Mouse (Mus musculus) gastrocnemius, adult 8-10 months (tissue): ENCODE results near the gene Sike1. TPM values are rescaled to one million over a fixed set of nuclear protein-coding genes. Genes with fewer than 3 reads are reported as not detected.
A peak's percentile ranks its signal among the peaks of the same experiment; 100 is the strongest.

Experiments used
- DNase-seq, 2 experiments: peaks; one replicate each; pipeline ENCODE4 v3.0.0; 2022; ENCODE audit warnings: low spot score in 2 of 2
- total RNA-seq, 4 experiments: library from RNA; stranded (reverse); gene quantifications; 2 replicates each; pipeline ENCODE4 v1.2.4; 2022

Gene Sike1
- total RNA-seq, 4 experiments from 2014 or later = 27.7 to 31.4 (median 29.6) TPM

DNA sequence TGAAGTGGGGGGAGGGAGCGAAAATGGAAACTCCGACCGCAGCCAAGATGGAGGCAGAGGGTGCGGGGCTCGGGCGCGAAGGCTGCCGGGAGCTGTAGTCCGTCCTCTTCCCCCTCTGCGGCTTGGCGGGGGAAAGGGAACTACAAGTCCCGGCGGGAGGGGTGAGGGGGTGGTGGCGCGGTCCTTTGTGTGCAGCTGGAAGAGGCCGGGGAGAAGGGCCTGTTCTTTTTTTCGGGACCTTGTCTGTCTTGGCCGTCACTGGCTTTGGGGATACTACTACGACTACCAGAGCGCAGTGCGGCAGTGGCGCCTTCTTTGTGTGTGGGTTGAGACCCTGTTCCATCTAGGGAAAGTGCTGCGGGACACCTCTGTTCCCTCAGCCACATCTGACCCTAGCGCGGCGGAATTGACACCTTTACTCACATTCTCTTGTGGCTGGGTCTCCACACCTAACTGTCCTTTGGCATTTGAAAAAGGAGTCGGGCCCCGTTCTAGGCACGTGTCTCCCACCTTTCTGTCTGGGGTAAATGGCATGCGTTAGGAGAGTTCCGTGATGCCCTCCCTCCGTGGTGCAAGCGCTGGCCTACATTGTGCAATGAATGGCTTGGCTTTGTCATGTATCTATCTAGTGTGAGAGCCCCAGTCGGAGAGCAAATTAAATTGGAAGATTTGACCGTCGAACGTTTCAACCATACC is 25.6 kb downstream of the Sike1 start:
- peak; percentile 83 to 84 for DNase-seq

DNA sequence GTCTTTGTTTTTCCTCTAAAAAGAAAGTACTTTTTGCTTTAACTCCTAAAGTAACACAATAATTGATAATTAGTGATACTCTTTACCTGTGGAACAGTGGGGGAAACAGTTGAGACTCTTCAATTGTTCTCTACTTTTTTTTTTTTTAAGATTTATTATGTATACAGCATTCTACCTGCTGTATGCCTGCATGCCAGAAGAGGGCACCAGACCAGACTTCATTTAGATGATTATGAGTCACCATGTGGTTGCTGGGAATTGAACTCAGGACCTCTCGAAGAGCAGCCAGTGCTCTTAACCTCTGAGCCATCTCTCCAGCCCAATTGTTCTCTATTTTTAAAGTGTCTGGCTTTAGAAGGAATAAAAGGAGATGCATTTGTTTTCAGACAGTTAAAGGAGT is 30.7 kb downstream of the Sike1 start:
- DNase-seq = no peak

DNA sequence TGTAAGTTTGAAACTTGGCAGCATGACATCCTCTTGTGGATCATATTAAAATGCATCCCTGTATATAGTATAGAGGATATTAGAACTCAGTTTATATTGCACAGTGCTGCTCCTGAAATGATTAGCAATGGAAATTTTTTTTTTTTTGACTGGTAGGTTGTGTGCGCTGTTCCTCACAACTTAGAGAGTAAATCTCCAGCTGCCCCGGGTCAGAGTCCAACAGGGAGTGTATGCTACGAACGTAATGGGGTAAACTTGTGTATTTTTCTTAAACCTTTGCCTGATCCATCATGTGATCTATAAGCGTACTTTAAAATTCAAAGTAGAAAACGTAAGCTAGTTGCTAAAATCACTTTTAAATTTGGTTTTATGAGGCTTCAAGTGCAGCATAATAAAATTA is 44.8 kb downstream of the Sike1 start:
- DNase-seq = no peak

DNA sequence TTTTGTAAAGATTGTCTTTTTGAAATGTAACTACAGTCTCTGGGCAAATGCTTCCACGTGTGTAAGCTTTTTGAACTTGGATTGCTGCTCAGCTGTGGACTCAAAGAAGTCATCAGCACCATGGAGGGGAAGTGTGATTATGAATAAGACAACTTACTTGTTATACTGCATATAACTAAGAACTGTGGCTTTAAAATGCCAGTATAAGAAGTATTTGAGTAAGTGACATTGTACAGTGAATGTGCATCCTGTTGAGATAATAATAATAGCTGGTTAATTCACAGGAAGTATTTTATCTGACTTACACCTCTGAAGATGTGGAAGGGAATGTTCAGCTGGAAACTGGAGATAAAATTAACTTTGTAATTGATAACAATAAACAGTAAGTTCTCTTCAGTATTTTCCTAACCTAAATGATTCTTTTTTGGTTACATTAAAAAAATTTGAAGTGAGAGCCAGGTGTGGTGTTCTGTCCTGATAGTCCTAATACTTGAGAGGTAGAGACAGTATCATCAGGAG is 45.4 kb downstream of the Sike1 start:
- DNase-seq = no peak

DNA sequence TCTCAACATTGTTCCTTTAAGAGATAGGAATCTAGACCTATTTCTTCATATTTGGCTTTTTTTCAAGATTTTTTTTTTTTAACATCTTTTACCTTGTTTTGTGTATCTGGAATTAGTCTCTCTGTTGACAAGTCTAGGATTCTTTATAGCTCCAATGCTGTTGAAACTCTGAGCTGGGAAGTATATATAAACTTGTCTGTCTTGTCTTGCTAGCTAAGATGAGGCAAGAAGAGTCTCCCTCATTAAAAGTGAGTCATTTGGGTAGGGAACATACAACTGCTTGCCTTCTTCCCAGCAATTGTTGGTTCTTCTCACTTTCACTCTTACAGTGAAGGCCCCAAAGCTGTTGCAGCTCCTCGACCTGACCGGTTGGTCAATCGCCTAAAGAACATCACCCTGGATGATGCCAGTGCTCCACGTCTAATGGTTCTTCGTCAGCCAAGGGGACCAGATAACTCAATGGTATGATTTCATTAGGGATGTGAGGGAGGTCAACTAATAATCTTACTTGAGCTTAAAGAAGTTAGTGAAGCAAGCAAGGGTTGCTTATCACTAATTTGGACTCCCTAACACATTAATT is 60.6 kb downstream of the Sike1 start:
- no peak for DNase-seq

DNA sequence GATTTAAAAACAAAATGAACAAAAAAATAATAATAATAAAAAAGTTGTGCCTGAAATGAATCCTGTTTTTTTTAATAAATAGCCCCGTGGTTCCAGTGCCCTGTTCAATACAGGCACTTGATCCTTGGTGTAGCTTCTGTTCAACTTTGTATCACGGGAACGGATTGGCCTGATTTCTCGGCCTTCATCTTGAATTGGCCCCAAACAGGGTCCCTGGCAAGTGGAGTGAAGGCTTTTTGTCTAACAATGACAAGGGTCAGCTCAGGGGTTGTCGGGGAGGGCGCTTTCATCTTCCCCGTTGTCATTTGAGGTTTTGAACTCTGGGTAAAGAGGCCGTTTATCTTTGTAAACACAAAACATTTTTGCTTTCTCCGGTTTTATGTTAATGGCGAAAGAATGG is 62.2 kb downstream of the Sike1 start:
- no peak for DNase-seq

Other genes starting within 250 kb of the Sike1 start
- gene Tshb, start 213.0 kb upstream of the Sike1 start, total RNA-seq = not detected
- not detected for gene Sycp1, start 59.6 kb upstream of the Sike1 start, total RNA-seq
- not detected for gene Nr1h5, start 31.6 kb upstream of the Sike1 start, total RNA-seq
- 1,000 to 10,000 TPM; 1,070 to 1,406 (median 1,168) TPM for gene Csde1, start 24.7 kb downstream of the Sike1 start, total RNA-seq
- 10 to 100 TPM; 46.3 to 56.6 (median 51.7) TPM for gene Nras, start 62.6 kb downstream of the Sike1 start, total RNA-seq
- gene Ampd1, start 78.3 kb downstream of the Sike1 start, total RNA-seq = 1,000 to 10,000 TPM; 1,212 to 1,718 (median 1,419) TPM
- gene Dennd2c, start 106.9 kb downstream of the Sike1 start, total RNA-seq = 1 to 10 TPM; 2.1 to 4.1 (median 3.0) TPM
- 10 to 100 TPM; 38.5 to 46.0 (median 40.4) TPM for gene Bcas2, start 175.9 kb downstream of the Sike1 start, total RNA-seq